Mouse (Mus musculus): Measurements from ENCODE around the gene Cygb. TPM values are rescaled to one million over a fixed set of nuclear protein-coding genes. Genes with fewer than 3 reads are reported as not detected.

Cygb gene
- polyA plus RNA-seq, 1 experiment from 2014 or later, result 5.8 TPM

DNA sequence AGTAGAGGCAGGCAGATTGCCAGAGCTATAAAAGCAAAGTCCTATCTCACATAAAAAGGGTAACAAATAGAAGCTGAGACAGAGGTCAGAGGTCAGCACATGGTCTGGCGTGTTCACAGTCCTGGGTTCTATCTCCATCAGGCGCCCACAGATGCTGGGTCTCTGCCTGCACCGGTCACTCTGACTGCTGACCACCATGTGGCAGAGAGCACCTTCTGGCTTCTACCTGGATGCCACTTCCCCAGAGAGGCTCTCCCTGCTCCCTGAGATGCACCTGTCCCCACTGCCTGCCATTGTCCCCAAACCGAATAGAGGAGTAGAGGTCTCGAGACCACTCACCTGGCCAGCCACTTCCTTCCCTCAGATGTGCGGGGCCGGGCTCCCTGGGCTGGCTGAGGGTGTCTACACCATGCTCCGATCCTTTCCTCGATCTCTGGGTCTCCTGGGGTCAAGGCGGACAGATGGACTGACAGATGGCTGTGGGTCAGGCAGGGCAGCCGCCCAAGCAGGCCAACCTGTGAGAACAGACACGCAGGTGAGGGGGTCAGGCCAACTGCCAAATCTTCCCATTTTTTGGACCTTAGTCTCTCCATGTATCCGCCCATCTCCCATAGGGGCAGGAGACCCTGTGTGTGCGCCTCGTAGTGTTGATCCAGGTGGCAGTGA, 44.0 kb downstream of the Cygb start:
- H3K27ac ChIP-seq (replicated peaks in 1 of 2; ENCODE audit: control insufficient read depth in 1 of 2, insufficient read depth in 1 of 2, low read depth in 2 of 2, low read length in 2 of 2), result no peak overlapping the region
- 91% methylated on average over 15 of the region's 15 CpGs for WGBS

DNA sequence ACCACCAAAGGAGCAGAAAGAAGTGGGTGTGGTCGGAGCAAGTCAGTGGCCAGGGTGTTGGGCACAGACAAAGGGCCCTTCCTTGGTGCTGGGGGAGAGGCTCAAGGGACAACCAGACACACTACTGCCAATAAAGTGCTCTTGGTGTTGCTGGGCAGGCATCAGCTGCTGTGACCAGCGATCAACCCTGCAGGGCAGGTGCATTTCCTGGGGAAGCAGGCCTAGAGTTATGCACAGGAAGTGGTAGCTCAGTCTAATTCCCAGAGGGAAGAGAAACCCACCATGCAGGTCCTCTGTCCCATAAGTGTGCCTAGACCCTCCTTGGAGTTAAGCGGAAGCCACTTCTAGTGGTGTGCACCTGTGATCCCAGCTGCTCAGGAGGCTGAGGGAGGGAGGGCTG, 46.4 kb downstream of the Cygb start:
- H3K9me3 ChIP-seq (ENCODE audit: control insufficient read depth, low read length), result no peaks in the 10 kb centered on the region
- no peak overlapping the region for H3K27ac ChIP-seq (replicated peaks in 1 of 2; ENCODE audit: control insufficient read depth in 1 of 2, insufficient read depth in 1 of 2, low read depth in 2 of 2, low read length in 2 of 2)
- H3K9ac ChIP-seq (ENCODE audit: low read length), result no peak overlapping the region
- WGBS, result 94% methylated on average over 3 of the region's 3 CpGs
- no peak for ATAC-seq (ENCODE audit: insufficient number of reproducible peaks, insufficient read depth, low FRiP score, low read depth)
- H3K36me3 ChIP-seq (ENCODE audit: control insufficient read depth, insufficient read depth, low read length), result peaks cover 48% of the 10 kb centered on the region
- peaks cover 0 to 3% of the 10 kb centered on the region in 2 experiments; a peak in 1 of 4 replicates for H3K4me1 ChIP-seq (ENCODE audit: control insufficient read depth in 2 of 2, insufficient read depth in 2 of 2, low read length in 2 of 2)
- H3K27me3 ChIP-seq (ENCODE audit: control insufficient read depth, insufficient read depth, low read length), result no peaks in the 10 kb centered on the region
- no peak overlapping the region for H3K4me3 ChIP-seq (ENCODE audit: control insufficient read depth in 1 of 2, insufficient read depth in 1 of 2, low read depth in 1 of 2, low read length in 2 of 2)
- H3K4me2 ChIP-seq (ENCODE audit: low read length), result no peak overlapping the region

More for the DNA sequence above, 44.0 kb downstream of the Cygb start:
- Histone ChIP-seq H3K9me3 (ENCODE audit: control insufficient read depth, low read length) (no peaks in the 10 kb centered on the region), H3K27me3 (ENCODE audit: control insufficient read depth, insufficient read depth, low read length) (no peaks in the 10 kb centered on the region), H3K4me3 (ENCODE audit: control insufficient read depth in 1 of 2, insufficient read depth in 1 of 2, low read depth in 1 of 2, low read length in 2 of 2) (no peak overlapping the region), H3K36me3 (ENCODE audit: control insufficient read depth, insufficient read depth, low read length) (peaks cover 29% of the 10 kb centered on the region), H3K9ac (ENCODE audit: low read length) (no peak overlapping the region), H3K4me2 (ENCODE audit: low read length) (no peak overlapping the region), H3K4me1 (ENCODE audit: control insufficient read depth in 2 of 2, insufficient read depth in 2 of 2, low read length in 2 of 2) (peaks cover 1 to 3% of the 10 kb centered on the region in 2 experiments; a peak in 3 of 4 replicates)
- no peak for ATAC-seq (ENCODE audit: insufficient number of reproducible peaks, insufficient read depth, low FRiP score, low read depth)

DNA sequence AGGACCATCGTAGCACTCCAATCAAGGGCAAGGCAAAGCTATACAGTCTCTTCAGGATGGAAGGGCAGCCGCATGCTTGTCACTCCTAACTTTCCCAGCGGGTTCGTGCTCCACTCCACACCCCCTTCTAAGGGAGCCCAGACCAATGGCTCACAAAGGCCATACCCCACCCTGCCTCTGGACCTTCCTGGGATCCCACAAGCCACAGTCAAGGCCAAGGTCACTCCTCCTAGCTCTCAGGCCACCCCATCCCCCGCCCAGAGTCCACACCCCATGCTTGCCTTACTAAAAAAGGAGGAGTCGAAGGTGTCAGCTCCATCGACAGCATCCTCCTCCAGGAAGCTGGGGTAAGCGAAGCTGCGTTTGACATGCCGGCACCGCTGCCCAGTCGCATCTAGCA, 50.0 kb downstream of the Cygb start:
- H3K36me3 ChIP-seq (ENCODE audit: control insufficient read depth, insufficient read depth, low read length), result peaks cover 77% of the 10 kb centered on the region
- no peak overlapping the region for H3K4me3 ChIP-seq (ENCODE audit: control insufficient read depth in 1 of 2, insufficient read depth in 1 of 2, low read depth in 1 of 2, low read length in 2 of 2)
- no peak overlapping the region for H3K9ac ChIP-seq (ENCODE audit: low read length)
- 84% methylated on average over 12 of the region's 12 CpGs for WGBS
- H3K4me1 ChIP-seq (ENCODE audit: control insufficient read depth in 2 of 2, insufficient read depth in 2 of 2, low read length in 2 of 2), result no peaks in the 10 kb centered on the region
- ATAC-seq (ENCODE audit: insufficient number of reproducible peaks, insufficient read depth, low FRiP score, low read depth), result no peak
- H3K4me2 ChIP-seq (ENCODE audit: low read length), result no peak overlapping the region
- H3K27me3 ChIP-seq (ENCODE audit: control insufficient read depth, insufficient read depth, low read length), result no peaks in the 10 kb centered on the region
- no peak overlapping the region for H3K27ac ChIP-seq (replicated peaks in 1 of 2; ENCODE audit: control insufficient read depth in 1 of 2, insufficient read depth in 1 of 2, low read depth in 2 of 2, low read length in 2 of 2)
- no peaks in the 10 kb centered on the region for H3K9me3 ChIP-seq (ENCODE audit: control insufficient read depth, low read length)

DNA sequence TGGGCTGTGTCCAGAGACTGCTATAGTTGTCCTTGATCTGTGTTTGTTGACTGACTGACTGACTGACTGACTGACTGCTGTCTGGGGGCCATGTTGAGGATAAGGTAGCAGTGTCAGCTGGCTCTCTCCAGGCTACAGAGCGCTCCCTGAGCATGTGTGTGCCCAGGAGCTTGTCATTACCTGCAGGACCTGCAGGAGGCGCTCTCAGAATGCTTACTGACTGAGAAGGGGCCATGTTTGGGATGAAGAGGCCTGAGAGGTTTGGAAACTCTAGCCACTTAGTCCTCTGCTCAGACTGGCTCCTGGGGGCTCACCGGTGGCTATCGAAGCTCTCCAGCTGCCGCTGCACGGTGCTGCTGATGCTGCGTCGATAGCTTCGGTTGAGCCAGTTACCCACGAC, 50.8 kb downstream of the Cygb start:
- 66% methylated on average over 10 of the region's 10 CpGs for WGBS
- no peaks in the 10 kb centered on the region for H3K9me3 ChIP-seq (ENCODE audit: control insufficient read depth, low read length)

DNA sequence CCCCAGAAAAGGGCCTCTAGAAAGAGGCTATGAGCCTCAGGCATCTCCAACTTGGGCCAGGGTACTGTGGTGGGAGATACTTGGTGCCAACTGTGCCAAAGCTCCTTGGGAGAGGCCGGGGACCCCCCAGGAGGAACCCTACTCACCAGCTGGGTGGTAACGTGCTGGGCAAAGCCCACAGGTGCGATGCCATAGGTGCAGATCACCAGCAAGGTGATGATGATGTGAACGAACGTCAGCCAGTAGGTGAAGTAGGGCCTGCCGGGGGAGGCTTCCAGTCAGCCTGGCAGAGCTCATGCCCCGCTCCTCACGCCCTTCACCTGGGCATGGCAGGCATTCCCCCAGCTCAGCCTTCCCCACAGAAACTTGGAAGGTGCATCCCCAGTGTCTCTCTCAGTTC, 52.1 kb downstream of the Cygb start:
- peaks cover 86% of the 10 kb centered on the region for H3K36me3 ChIP-seq (ENCODE audit: control insufficient read depth, insufficient read depth, low read length)
- no peak for ATAC-seq (ENCODE audit: insufficient number of reproducible peaks, insufficient read depth, low FRiP score, low read depth)
- no peaks in the 10 kb centered on the region for H3K27me3 ChIP-seq (ENCODE audit: control insufficient read depth, insufficient read depth, low read length)
- H3K4me2 ChIP-seq (ENCODE audit: low read length), result no peak overlapping the region
- H3K27ac ChIP-seq (replicated peaks in 1 of 2; ENCODE audit: control insufficient read depth in 1 of 2, insufficient read depth in 1 of 2, low read depth in 2 of 2, low read length in 2 of 2), result no peak overlapping the region
- 87% methylated on average over 8 of the region's 8 CpGs for WGBS
- no peak overlapping the region for H3K9ac ChIP-seq (ENCODE audit: low read length)
- H3K4me1 ChIP-seq (ENCODE audit: control insufficient read depth in 2 of 2, insufficient read depth in 2 of 2, low read length in 2 of 2), result no peaks in the 10 kb centered on the region
- H3K9me3 ChIP-seq (ENCODE audit: control insufficient read depth, low read length), result no peaks in the 10 kb centered on the region
- H3K4me3 ChIP-seq (ENCODE audit: control insufficient read depth in 1 of 2, insufficient read depth in 1 of 2, low read depth in 1 of 2, low read length in 2 of 2), result no peak overlapping the region

More for the DNA sequence above, 50.8 kb downstream of the Cygb start:
- peaks cover 80% of the 10 kb centered on the region for H3K36me3 ChIP-seq (ENCODE audit: control insufficient read depth, insufficient read depth, low read length)
- H3K27me3 ChIP-seq (ENCODE audit: control insufficient read depth, insufficient read depth, low read length), result no peaks in the 10 kb centered on the region
- ATAC-seq (ENCODE audit: insufficient number of reproducible peaks, insufficient read depth, low FRiP score, low read depth), result no peak
- no peak overlapping the region for H3K4me3 ChIP-seq (ENCODE audit: control insufficient read depth in 1 of 2, insufficient read depth in 1 of 2, low read depth in 1 of 2, low read length in 2 of 2)
- no peak overlapping the region for H3K9ac ChIP-seq (ENCODE audit: low read length)
- H3K4me2 ChIP-seq (ENCODE audit: low read length), result no peak overlapping the region
- H3K4me1 ChIP-seq (ENCODE audit: control insufficient read depth in 2 of 2, insufficient read depth in 2 of 2, low read length in 2 of 2), result no peaks in the 10 kb centered on the region
- no peak overlapping the region for H3K27ac ChIP-seq (replicated peaks in 1 of 2; ENCODE audit: control insufficient read depth in 1 of 2, insufficient read depth in 1 of 2, low read depth in 2 of 2, low read length in 2 of 2)

DNA sequence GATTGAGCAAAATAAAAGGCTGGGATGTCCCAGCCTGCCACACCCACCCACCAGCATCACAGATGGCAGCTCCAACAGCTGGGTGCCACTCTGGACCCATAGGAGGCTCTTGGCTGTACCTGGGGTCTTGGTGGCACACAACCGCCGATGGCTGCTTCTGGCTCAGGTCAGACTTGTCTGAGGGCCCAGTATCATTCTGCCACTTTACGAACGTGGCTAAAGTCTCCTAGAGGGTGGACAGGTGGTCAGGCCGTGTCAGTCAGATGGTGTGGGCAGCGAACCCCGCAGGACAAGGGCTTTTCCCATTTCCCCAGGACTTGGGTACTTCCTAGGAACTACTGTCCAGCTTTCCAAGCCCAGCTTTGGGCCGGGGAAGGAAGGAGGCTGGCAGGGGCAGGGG, 52.9 kb downstream of the Cygb start:
- ATAC-seq (ENCODE audit: insufficient number of reproducible peaks, insufficient read depth, low FRiP score, low read depth), result no peak
- peaks cover 85% of the 10 kb centered on the region for H3K36me3 ChIP-seq (ENCODE audit: control insufficient read depth, insufficient read depth, low read length)
- WGBS, result 96% methylated on average over 8 of the region's 8 CpGs

DNA sequence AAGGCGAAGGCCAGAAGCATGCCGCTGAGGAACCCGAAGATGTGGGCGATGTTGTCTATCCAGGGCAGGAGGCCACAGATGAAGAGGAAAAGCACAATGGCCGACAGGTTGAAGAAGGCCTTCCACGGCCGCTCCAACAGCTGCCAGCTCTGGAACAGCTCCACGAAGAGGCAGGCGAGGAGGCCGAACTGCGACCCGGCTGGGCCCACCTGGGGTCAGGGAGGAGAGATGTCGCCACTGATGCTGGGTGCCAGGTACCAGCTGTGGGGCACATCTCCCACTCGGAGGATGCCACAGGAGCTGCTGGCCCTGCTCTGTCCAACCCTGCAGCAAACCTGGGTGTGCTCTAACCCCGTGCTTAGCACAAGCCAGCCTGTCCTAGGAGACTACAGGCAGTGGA, 54.9 kb downstream of the Cygb start:
- WGBS, result 93% methylated on average over 15 of the region's 15 CpGs
- no peaks in the 10 kb centered on the region for H3K9me3 ChIP-seq (ENCODE audit: control insufficient read depth, low read length)
- H3K4me1 ChIP-seq (ENCODE audit: control insufficient read depth in 2 of 2, insufficient read depth in 2 of 2, low read length in 2 of 2), result no peaks in the 10 kb centered on the region
- H3K9ac ChIP-seq (ENCODE audit: low read length), result no peak overlapping the region
- no peak overlapping the region for H3K27ac ChIP-seq (replicated peaks in 1 of 2; ENCODE audit: control insufficient read depth in 1 of 2, insufficient read depth in 1 of 2, low read depth in 2 of 2, low read length in 2 of 2)
- no peak for ATAC-seq (ENCODE audit: insufficient number of reproducible peaks, insufficient read depth, low FRiP score, low read depth)
- H3K4me2 ChIP-seq (ENCODE audit: low read length), result no peak overlapping the region
- H3K4me3 ChIP-seq (ENCODE audit: control insufficient read depth in 1 of 2, insufficient read depth in 1 of 2, low read depth in 1 of 2, low read length in 2 of 2), result no peak overlapping the region
- no peaks in the 10 kb centered on the region for H3K27me3 ChIP-seq (ENCODE audit: control insufficient read depth, insufficient read depth, low read length)
- peaks cover 70% of the 10 kb centered on the region for H3K36me3 ChIP-seq (ENCODE audit: control insufficient read depth, insufficient read depth, low read length)

More for the DNA sequence above, 52.9 kb downstream of the Cygb start:
- H3K9me3 ChIP-seq (ENCODE audit: control insufficient read depth, low read length), result no peaks in the 10 kb centered on the region
- no peak overlapping the region for H3K27ac ChIP-seq (replicated peaks in 1 of 2; ENCODE audit: control insufficient read depth in 1 of 2, insufficient read depth in 1 of 2, low read depth in 2 of 2, low read length in 2 of 2)
- no peak overlapping the region for H3K4me3 ChIP-seq (ENCODE audit: control insufficient read depth in 1 of 2, insufficient read depth in 1 of 2, low read depth in 1 of 2, low read length in 2 of 2)
- H3K4me1 ChIP-seq (ENCODE audit: control insufficient read depth in 2 of 2, insufficient read depth in 2 of 2, low read length in 2 of 2), result no peaks in the 10 kb centered on the region
- no peaks in the 10 kb centered on the region for H3K27me3 ChIP-seq (ENCODE audit: control insufficient read depth, insufficient read depth, low read length)
- H3K9ac ChIP-seq (ENCODE audit: low read length), result no peak overlapping the region
- H3K4me2 ChIP-seq (ENCODE audit: low read length), result no peak overlapping the region

DNA sequence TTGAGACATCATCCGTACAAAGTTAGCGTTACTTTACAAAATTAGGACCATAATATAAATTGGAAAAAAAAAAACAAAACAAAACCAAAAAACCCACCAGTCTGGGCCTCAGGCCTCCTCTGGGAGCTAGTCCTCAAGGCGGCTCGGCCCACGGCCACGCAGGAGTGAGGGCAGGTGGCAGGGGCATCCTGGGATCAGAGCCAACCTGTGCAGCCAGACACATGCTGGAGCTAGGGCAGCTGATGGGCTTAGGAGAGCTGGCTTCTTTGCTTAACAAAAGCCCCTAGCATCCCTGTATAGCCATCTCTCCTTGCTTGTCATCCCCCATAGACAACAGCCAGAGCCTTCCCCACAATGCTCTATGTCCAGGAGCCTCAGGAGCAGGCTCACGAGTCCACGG, 55.9 kb downstream of the Cygb start:
- Histone ChIP-seq H3K27me3 (ENCODE audit: control insufficient read depth, insufficient read depth, low read length) (no peaks in the 10 kb centered on the region), H3K36me3 (ENCODE audit: control insufficient read depth, insufficient read depth, low read length) (peaks cover 62% of the 10 kb centered on the region), H3K9me3 (ENCODE audit: control insufficient read depth, low read length) (no peaks in the 10 kb centered on the region), H3K4me1 (ENCODE audit: control insufficient read depth in 2 of 2, insufficient read depth in 2 of 2, low read length in 2 of 2) (no peaks in the 10 kb centered on the region), H3K4me3 (ENCODE audit: control insufficient read depth in 1 of 2, insufficient read depth in 1 of 2, low read depth in 1 of 2, low read length in 2 of 2) (no peak overlapping the region), H3K9ac (ENCODE audit: low read length) (no peak overlapping the region), H3K4me2 (ENCODE audit: low read length) (no peak overlapping the region), H3K27ac (replicated peaks in 1 of 2; ENCODE audit: control insufficient read depth in 1 of 2, insufficient read depth in 1 of 2, low read depth in 2 of 2, low read length in 2 of 2) (no peak overlapping the region)
- 84% methylated on average over 8 of the region's 8 CpGs for WGBS
- no peak for ATAC-seq (ENCODE audit: insufficient number of reproducible peaks, insufficient read depth, low FRiP score, low read depth)

Data from heart, embryonic 14.5 days (tissue).